Mouse (Mus musculus) c-Kit-positive CD71-negative TER-119-negative erythroid progenitor cells, embryonic 14.5 days (primary cell): ENCODE measurements around the gene Srsf12.

Experiments used
- DNase-seq: peaks from one replicate; pipeline ENCODE4 v3.0.0-alpha.2; 2013; ENCODE audit warnings: low read depth

Gene Srsf12

GRCm38 (mm10) chr4:33208881-33209841 lies at the start of gene Srsf12:
Gene Srsf12 (plus strand): TSS chr4:33208991.
- DNase-seq = no peak

- no peak for DNase-seq
These were observed 25.3 kb upstream of the Srsf12 start for GRCm38 (mm10) chr4:33183477-33183876.

GRCm38 (mm10) chr4:33188164-33188563 lies 20.6 kb upstream of the Srsf12 start:
- no peak for DNase-seq

GRCm38 (mm10) chr4:33188781-33189734 lies 19.7 kb upstream of the Srsf12 start:
- DNase-seq = no peak

- no peak for DNase-seq
These were observed 19.1 kb upstream of the Srsf12 start, which contains the start of gene Pm20d2 for GRCm38 (mm10) chr4:33189735-33190036. Gene Pm20d2 (minus strand): TSS chr4:33189737.

GRCm38 (mm10) chr4:33198117-33198516 lies 10.7 kb upstream of the Srsf12 start:
- no peak for DNase-seq

- DNase-seq = peak; percentile 49
These were observed 4.1 kb upstream of the Srsf12 start for GRCm38 (mm10) chr4:33204682-33205081.

- no peak for DNase-seq
These were observed 1.2 kb upstream of the Srsf12 start for GRCm38 (mm10) chr4:33207551-33207950.

GRCm38 (mm10) chr4:33221847-33222246 lies 13.1 kb downstream of the Srsf12 start:
- no peak for DNase-seq

- DNase-seq = no peak
These were observed 15.3 kb downstream of the Srsf12 start for GRCm38 (mm10) chr4:33224003-33224675.

GRCm38 (mm10) chr4:33227164-33227563 lies 18.4 kb downstream of the Srsf12 start:
- DNase-seq = no peak

- DNase-seq = no peak
These were observed 20.8 kb downstream of the Srsf12 start for GRCm38 (mm10) chr4:33229639-33230038.

GRCm38 (mm10) chr4:33230881-33231280 lies 22.1 kb downstream of the Srsf12 start:
- no peak for DNase-seq

GRCm38 (mm10) chr4:33242536-33242935 lies 33.7 kb downstream of the Srsf12 start:
- no peak for DNase-seq

- DNase-seq = no peak
These were observed 34.4 kb downstream of the Srsf12 start for GRCm38 (mm10) chr4:33243016-33243758.

GRCm38 (mm10) chr4:33243921-33244320 lies 35.1 kb downstream of the Srsf12 start:
- DNase-seq = no peak

GRCm38 (mm10) chr4:33245853-33246395 lies 37.1 kb downstream of the Srsf12 start:
- DNase-seq = no peak

GRCm38 (mm10) chr4:33247479-33248053 lies 38.8 kb downstream of the Srsf12 start:
- peak; percentile 94 for DNase-seq

- peak; percentile 98 for DNase-seq
These were observed 39.5 kb downstream of the Srsf12 start for GRCm38 (mm10) chr4:33248062-33248889.

- DNase-seq = no peak
These were observed 40.1 kb downstream of the Srsf12 start for GRCm38 (mm10) chr4:33248915-33249314.
